Mouse (Mus musculus) ovary, postnatal 14 days (tissue): ENCODE measurements around the gene 1700001C19Rik.

Source experiments
- DNase-seq: peaks from one replicate; pipeline ENCODE4 v3.0.0; 2022; ENCODE audit warnings: low spot score

1700001C19Rik gene

GRCm38 (mm10) chr17:47461688-47462087, 24.5 kb upstream of the 1700001C19Rik start:
- no peak for DNase-seq

GRCm38 (mm10) chr17:47459341-47459919, 22.3 kb upstream of the 1700001C19Rik start:
- DNase-seq, result no peak

GRCm38 (mm10) chr17:47458936-47459335, 21.8 kb upstream of the 1700001C19Rik start:
- no peak for DNase-seq

- no peak for DNase-seq
These were observed 21.1 kb upstream of the 1700001C19Rik start for GRCm38 (mm10) chr17:47458310-47458709.

GRCm38 (mm10) chr17:47454675-47455074, 17.5 kb upstream of the 1700001C19Rik start:
- no peak for DNase-seq

- DNase-seq, result no peak
These were observed 15.7 kb upstream of the 1700001C19Rik start for GRCm38 (mm10) chr17:47452886-47453285.

- DNase-seq, result no peak
These were observed 13.8 kb upstream of the 1700001C19Rik start for GRCm38 (mm10) chr17:47450880-47451565.

GRCm38 (mm10) chr17:47450239-47450638, 13.1 kb upstream of the 1700001C19Rik start:
- DNase-seq, result no peak

- DNase-seq, result no peak
These were observed 12.3 kb upstream of the 1700001C19Rik start for GRCm38 (mm10) chr17:47449432-47449831.

GRCm38 (mm10) chr17:47448523-47449372, 11.6 kb upstream of the 1700001C19Rik start:
- DNase-seq, result no peak

- no peak for DNase-seq
These were observed 9.4 kb upstream of the 1700001C19Rik start for GRCm38 (mm10) chr17:47446561-47446960.

GRCm38 (mm10) chr17:47446025-47446424, 8.8 kb upstream of the 1700001C19Rik start:
- no peak for DNase-seq

GRCm38 (mm10) chr17:47445518-47445917, 8.3 kb upstream of the 1700001C19Rik start:
- DNase-seq, result no peak

- no peak for DNase-seq
These were observed 6.9 kb upstream of the 1700001C19Rik start for GRCm38 (mm10) chr17:47444113-47444512.

GRCm38 (mm10) chr17:47442271-47442670, 5.1 kb upstream of the 1700001C19Rik start:
- no peak for DNase-seq

GRCm38 (mm10) chr17:47441296-47442051, 4.3 kb upstream of the 1700001C19Rik start:
- no peak for DNase-seq

GRCm38 (mm10) chr17:47440359-47440890, 3.2 kb upstream of the 1700001C19Rik start:
- DNase-seq, result no peak

- DNase-seq, result no peak
These were observed 2.3 kb upstream of the 1700001C19Rik start for GRCm38 (mm10) chr17:47439396-47440028.

- no peak for DNase-seq
These were observed 1.4 kb upstream of the 1700001C19Rik start for GRCm38 (mm10) chr17:47438611-47439010.

GRCm38 (mm10) chr17:47436156-47436906, 845 bp downstream of the 1700001C19Rik start, which contains the start of gene AI661453:
AI661453 (plus strand) TSS chr17:47436615.
- DNase-seq, result peak; percentile 52
